Mouse (Mus musculus) layer of hippocampus, adult 2 months (tissue): ENCODE data around the gene 1810009A15Rik. TPM values are rescaled to one million over a fixed set of nuclear protein-coding genes. Genes with fewer than 3 reads are reported as not detected.

ENCODE experiments used
- DNase-seq, 2 experiments: peaks; one replicate each; pipeline ENCODE4 v3.0.0; 2022; ENCODE audit warnings: low spot score in 2 of 2
- H3K27ac ChIP-seq: fragments of 200-600 bp; 2 replicates; pipeline ENCODE4 v1.8.1; 2022
- H3K4me3 ChIP-seq: fragments of 200-600 bp; 2 replicates; pipeline ENCODE4 v1.8.1; 2022; ENCODE audit warnings: mild to moderate bottlenecking
- CTCF ChIP-seq: fragments of 200-600 bp; conservative IDR thresholded peaks from 2 replicates; pipeline ENCODE4 v1.8.1; 2022; ENCODE audit warnings: antibody characterized with exemption, mild to moderate bottlenecking, moderate library complexity
- microRNA-seq, 2 experiments: library from miRNA; unstranded; fragments of <30 nt; microRNA quantifications; one replicate each; pipeline ENCODE4 v1.2.0; 2021
- total RNA-seq, 2 experiments: library from RNA; stranded (reverse); gene quantifications; 2 replicates each; pipeline ENCODE4 v1.2.3; 2021

1810009A15Rik gene
- total RNA-seq, 2 experiments from 2014 or later = 25.3 to 30.0 TPM

DNA sequence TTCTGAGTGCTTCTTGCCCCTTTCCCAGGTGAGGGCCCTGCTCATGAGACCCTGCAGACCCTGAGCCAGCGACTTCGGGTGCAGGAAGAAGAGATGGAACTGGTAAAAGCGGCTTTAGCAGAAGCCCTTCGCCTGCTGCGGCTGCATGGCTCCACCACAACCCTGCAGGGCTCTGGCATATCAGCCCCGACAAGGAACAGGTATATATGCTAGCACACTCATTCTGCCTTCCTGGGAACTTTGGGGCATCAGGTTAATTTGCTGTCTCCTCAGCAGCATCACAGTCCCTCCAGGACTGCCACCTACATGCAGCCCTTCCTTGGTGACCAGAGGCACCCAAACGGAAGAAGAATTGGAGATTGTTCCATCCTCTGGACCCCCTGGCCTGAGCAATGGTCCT, 42.1 kb downstream of the 1810009A15Rik start:
- no peak for DNase-seq
- TF ChIP-seq CTCF = no peak
- Histone ChIP-seq H3K4me3 (no peak overlapping the region), H3K27ac (no peak overlapping the region)

DNA sequence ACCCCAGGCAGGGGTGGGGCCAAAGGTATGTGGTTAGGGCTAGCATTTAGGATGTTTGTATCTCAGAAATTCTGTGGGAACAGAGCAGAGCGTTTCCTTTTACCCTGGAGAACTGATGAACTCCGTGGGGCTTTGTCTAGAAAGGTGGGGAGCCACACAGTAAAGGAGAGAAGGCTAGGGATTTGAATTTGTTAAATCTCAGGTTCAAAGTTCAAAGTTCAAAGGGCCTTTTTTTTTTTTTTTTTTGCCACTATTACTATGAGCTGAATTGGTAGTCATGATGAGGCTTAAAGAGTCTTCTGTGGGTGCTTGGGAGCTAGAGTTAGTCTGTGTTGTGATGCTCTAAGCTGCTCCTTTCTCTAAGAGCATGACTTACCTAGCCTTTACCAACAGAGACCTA, 48.1 kb downstream of the 1810009A15Rik start:
- no peak overlapping the region for H3K4me3 ChIP-seq
- no peak for DNase-seq
- TF ChIP-seq CTCF = no peak
- no peak overlapping the region for H3K27ac ChIP-seq

Small RNA genes lying within 50 kb of the gene (microRNA-seq; reads per million reads assigned to microRNA genes)
- gene Mir5136 = 0 reads per million in 2 experiments

Other genes starting within 250 kb of the 1810009A15Rik start
- 100 to 1,000 TPM; 179 to 190 TPM for gene Chrm1, start 225.1 kb upstream of the 1810009A15Rik start, total RNA-seq
- 100 to 1,000 TPM; 149 to 151 TPM for gene Slc3a2, start 165.5 kb upstream of the 1810009A15Rik start, total RNA-seq
- gene Wdr74, start 153.0 kb upstream of the 1810009A15Rik start, total RNA-seq = 10 to 100 TPM; 47.4 to 55.0 TPM
- gene 1700092M07Rik, start 148.1 kb upstream of the 1810009A15Rik start, total RNA-seq = 1 to 10 TPM; 1.5 to 3.4 TPM
- gene Stx5a, start 147.4 kb upstream of the 1810009A15Rik start, total RNA-seq = 10 to 100 TPM; 69.5 to 78.4 TPM
- 100 to 1,000 TPM; 102 to 106 TPM for gene Nxf1, start 131.8 kb upstream of the 1810009A15Rik start, total RNA-seq
- 10 to 100 TPM; 75.4 to 82.7 TPM for gene Tmem223, start 117.9 kb upstream of the 1810009A15Rik start, total RNA-seq
- gene Tmem179b, start 114.4 kb upstream of the 1810009A15Rik start, total RNA-seq = 1 to 10 TPM; 7.4 to 7.7 TPM
- 10 to 100 TPM; 15.7 to 18.4 TPM for gene Taf6l, start 102.4 kb upstream of the 1810009A15Rik start, total RNA-seq
- 100 to 1,000 TPM; 113 to 120 TPM for gene Polr2g, start 90.3 kb upstream of the 1810009A15Rik start, total RNA-seq
- 1 to 10 TPM; 5.8 to 6.5 TPM for gene Zbtb3, start 86.3 kb upstream of the 1810009A15Rik start, total RNA-seq
- 10 to 100 TPM; 36.5 to 37.9 TPM for gene Ttc9c, start 69.5 kb upstream of the 1810009A15Rik start, total RNA-seq
- 100 to 1,000 TPM; 123 to 127 TPM for gene Hnrnpul2, start 68.8 kb upstream of the 1810009A15Rik start, total RNA-seq
- gene AC129217.1, start 59.1 kb upstream of the 1810009A15Rik start, total RNA-seq = 1 to 10 TPM in 1 of 2 experiments, not detected in 1; 3.4 TPM
- 100 to 1,000 TPM; 101 TPM for gene Bscl2, start 51.4 kb upstream of the 1810009A15Rik start, total RNA-seq
- gene Gng3, start 49.7 kb upstream of the 1810009A15Rik start, total RNA-seq = 100 to 1,000 TPM; 160 TPM
- gene Lrrn4cl, start 38.1 kb upstream of the 1810009A15Rik start, total RNA-seq = under 1 TPM; 0.32 to 0.44 TPM
- 100 to 1,000 TPM in 1 of 2 experiments, 10 to 100 TPM in 1; 93.5 to 100 TPM for gene Ubxn1, start 17.4 kb upstream of the 1810009A15Rik start, total RNA-seq
- gene Uqcc3, start 7.9 kb upstream of the 1810009A15Rik start, total RNA-seq = 10 to 100 TPM; 32.5 to 32.8 TPM
- gene Lbhd1, start 5.1 kb upstream of the 1810009A15Rik start, total RNA-seq = 1 to 10 TPM; 4.8 to 6.6 TPM
- gene Gm49403, start 4.9 kb upstream of the 1810009A15Rik start, total RNA-seq = not detected
- 1 to 10 TPM; 2.0 to 2.9 TPM for gene Gm49416, start 73 bp downstream of the 1810009A15Rik start, total RNA-seq
- 10 to 100 TPM; 24.4 to 25.6 TPM for gene Ints5, start 4.2 kb downstream of the 1810009A15Rik start, total RNA-seq
- 100 to 1,000 TPM; 114 to 118 TPM for gene Ganab, start 9.2 kb downstream of the 1810009A15Rik start, total RNA-seq
- gene B3gat3, start 31.5 kb downstream of the 1810009A15Rik start, total RNA-seq = 100 to 1,000 TPM; 167 to 191 TPM
- gene Rom1, start 40.5 kb downstream of the 1810009A15Rik start, total RNA-seq = 1 to 10 TPM; 4.4 to 5.7 TPM
- 10 to 100 TPM; 11.5 to 11.7 TPM for gene Eml3, start 40.7 kb downstream of the 1810009A15Rik start, total RNA-seq
- 10 to 100 TPM; 58.0 to 68.7 TPM for gene Mta2, start 53.0 kb downstream of the 1810009A15Rik start, total RNA-seq
- 10 to 100 TPM; 20.7 to 20.8 TPM for gene Tut1, start 65.0 kb downstream of the 1810009A15Rik start, total RNA-seq
- gene Eef1g, start 78.2 kb downstream of the 1810009A15Rik start, total RNA-seq = 100 to 1,000 TPM; 238 to 242 TPM
- gene Ahnak, start 100.4 kb downstream of the 1810009A15Rik start, total RNA-seq = 10 to 100 TPM; 19.4 to 21.9 TPM
- not detected for gene Scgb1a1, start 199.1 kb downstream of the 1810009A15Rik start, total RNA-seq
- gene Asrgl1, start 246.8 kb downstream of the 1810009A15Rik start, total RNA-seq = 100 to 1,000 TPM; 133 to 162 TPM